Mouse (Mus musculus): ENCODE results near the gene Mapk12.

Gene Mapk12

GRCm38 (mm10) chr15:89140659-89141252, at the start of gene Mapk12:
TSS of gene Mapk12 (minus strand) at chr15:89140703.
- peak; percentile 80 for DNase-seq (ENCODE audit: extremely low spot score)

DNA sequence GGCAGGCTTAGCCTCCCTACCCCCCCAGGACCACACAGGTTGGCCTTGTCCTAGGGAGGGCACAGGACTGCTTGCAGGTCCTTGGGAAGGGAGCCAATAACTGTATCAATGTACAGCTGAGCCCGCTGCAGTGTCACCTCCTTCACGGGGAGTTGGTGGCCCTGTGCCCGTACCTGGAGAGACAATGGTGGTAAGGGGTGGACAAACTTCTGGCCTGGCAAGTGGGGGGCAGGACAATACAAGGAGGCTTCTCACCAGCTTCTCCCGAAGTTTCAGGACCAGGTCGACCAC, 44.4 kb upstream of the Mapk12 start:
- DNase-seq (ENCODE audit: extremely low spot score), result no peak

- no peak for DNase-seq (ENCODE audit: extremely low spot score)
These were observed 43.8 kb upstream of the Mapk12 start for GRCm38 (mm10) chr15:89184141-89184936.

DNA sequence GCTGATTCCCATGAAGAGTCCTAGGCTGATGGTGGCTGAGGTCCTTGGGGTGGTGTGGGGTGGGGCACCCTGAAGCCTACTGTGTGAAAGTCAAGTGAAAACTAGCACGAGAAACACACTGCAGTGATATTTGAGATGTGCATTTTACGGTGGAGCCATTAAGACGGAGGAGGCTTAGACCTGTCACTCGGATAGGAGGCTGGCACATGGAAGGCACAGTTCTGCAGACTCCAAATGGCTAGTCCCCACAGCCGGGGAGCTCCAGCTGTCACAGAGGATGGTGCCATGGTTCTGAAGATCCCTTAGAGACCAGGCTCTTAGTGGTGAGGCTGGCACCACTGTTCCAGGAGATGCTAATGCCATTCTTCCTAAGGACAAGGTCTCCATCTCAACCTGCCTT, 42.3 kb upstream of the Mapk12 start:
- no peak for DNase-seq (ENCODE audit: extremely low spot score)

- peak; percentile 56 for DNase-seq (ENCODE audit: extremely low spot score)
These were observed 41.8 kb upstream of the Mapk12 start for GRCm38 (mm10) chr15:89182328-89182741.

DNA sequence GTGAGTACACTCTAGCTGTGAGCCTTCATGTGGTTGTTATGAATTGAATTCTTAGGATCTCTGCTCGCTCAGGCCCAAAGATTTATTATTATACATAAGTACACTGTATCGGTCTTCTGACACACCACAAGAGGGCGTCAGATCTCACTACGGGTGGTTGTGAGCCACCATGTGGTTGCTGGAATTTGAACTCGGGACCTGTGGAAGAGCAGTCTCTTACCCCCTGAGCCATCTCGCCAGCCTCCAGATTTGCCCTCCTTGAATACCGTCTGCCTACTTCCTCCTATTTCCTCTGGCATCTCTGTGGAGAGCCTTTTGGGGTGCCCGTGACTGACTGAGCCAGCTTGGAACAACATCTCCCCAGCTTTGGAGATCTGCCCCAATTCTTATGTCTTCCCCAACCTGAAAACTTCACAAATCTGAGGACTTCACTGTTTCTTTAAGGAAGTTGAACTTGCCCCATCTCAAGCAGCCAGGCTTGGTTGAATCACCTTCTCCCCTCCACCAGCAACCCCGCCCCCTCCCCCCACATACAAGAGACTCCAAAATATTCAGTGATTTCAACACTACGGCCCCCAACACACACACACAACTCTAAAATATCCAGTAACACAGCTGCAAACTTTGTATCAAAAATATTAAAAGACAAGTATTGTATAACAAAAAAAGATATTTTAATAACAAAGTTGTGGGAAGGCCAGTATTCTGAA, 41.2 kb upstream of the Mapk12 start:
- peak; percentile 17 for DNase-seq (ENCODE audit: extremely low spot score)

DNA sequence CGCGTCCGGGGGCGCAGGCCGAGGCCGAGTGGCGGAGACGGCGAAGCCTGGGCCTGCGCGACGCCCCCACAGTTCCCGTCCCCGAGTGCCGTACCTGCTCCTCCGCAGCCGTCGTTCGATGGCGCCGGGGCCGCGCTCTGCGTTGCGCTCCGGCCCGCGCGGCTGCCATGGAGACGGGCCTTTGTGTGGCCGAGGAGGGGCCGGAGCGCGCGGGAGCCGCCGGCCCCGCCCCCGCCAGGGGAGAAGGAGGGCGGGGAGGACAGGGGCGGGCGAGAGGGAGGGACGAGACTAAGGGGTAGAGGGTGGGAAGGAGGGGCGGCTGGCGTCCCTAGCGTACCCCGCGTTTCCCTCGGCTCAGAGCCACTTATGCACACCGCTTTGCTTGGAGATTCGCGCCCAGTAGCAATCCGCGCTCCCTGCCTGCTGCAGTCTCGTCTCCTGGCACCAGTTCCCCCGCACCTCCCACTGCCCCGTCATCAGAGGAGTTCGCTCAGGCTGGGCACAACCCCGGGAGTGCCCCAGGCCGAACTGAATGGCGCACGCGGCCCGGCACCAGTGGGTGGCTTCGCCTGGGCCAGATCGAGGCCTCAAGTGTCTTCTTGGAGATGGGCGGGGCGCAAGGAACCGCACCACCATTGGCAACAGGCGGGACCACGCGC, 40.2 kb upstream of the Mapk12 start, which contains the start of gene Plxnb2:
TSS of gene Plxnb2 (minus strand) at position 218 of the 659 bp plus-strand sequence.
- DNase-seq (ENCODE audit: extremely low spot score), result peak; percentile 92

GRCm38 (mm10) chr15:89180081-89180541, 39.6 kb upstream of the Mapk12 start:
- no peak for DNase-seq (ENCODE audit: extremely low spot score)

- no peak for DNase-seq (ENCODE audit: extremely low spot score)
These were observed 39.1 kb upstream of the Mapk12 start for GRCm38 (mm10) chr15:89179630-89179964.

DNA sequence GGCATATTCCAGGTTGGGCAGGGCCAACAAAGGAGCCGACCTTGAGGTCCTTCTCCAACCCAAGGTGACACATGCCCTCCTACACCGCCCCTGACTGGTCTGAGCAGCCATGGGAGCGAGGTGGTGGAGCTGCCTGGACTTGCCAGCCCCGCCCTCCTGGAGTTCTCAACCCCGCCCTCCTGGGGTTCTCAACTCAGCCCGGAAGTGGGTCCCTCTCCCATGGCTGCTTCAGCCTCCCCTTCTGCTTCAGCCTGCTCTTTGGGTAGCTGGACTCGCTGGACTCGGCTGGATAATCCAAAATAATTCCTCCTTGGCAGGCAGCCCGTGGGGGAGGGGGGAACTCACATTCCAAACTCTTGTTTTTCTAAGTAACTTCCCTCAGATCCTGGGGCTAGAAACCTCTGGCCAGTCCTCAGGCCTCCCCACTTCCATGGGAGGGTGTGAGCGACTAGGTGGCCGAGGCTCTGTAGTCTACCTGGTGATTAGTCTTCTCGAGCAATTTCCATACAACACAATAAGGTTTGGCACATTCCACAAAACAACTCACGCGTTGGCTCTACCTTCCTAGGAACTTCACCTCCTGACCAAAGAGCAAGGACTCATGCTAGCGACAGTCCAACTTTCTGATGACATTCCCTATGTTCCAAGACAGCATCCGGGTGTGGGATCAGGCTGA, 38.6 kb upstream of the Mapk12 start:
- DNase-seq (ENCODE audit: extremely low spot score), result peak; percentile 66

DNA sequence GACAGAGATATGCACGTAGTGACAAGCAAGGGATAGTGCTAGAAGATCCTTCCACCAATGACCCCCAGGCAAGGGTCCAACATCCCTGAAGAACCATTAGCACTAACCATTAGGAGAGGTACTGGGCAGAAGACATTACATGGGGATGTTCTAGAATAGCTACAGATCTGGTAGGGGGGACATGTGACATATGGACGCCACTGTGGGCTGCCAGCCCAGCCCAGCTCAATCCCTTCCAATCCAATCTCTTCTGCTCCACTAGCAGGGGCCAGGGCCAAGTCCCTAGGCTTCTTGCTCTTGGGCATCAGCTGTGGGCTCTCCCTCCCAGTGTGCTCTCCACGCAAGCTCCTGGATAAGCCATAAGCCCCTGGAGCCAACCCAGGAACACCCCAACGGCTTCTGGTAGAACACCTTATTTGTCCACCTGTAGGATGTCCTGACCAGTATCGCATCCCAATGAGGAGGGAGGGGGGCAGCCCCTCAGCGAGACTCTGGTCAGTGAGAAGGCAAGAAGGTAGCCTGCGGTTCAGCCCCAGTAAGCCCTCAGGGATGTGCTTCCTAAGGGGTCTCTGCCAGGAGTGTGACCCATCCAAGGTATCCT, 37.9 kb upstream of the Mapk12 start:
- no peak for DNase-seq (ENCODE audit: extremely low spot score)

DNA sequence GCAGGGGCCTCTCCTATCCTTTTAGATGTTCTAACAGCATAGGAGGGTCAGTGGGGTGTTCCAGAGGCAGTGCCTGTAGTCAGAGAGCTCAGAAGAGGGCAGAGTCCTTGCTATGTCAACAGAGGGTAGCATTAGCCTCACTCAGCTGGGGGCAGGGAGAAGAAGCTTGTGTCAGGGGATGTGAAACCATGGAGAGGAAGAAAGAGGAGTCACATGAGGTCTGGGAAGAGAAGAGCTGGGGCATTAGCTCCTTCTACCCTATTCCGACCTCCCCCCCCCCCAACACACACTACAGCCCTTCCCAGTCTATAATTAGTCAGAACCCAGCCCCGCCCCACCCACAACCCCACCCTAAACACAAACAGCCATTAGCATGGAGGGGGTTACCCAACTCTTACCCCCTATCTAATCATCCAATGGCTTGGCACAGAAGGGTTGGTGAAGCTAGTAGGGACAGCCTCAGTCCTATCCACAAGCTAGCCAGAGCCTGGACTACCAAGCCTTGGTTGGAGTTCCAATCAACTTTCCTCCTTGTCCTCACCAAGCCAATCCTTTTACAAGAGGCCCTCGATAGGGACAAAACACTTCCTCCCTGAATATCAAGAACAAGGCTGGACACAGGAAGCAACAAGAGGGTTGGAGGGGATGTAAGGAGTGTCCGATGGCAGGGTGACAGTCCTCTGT, 37.2 kb upstream of the Mapk12 start:
- no peak for DNase-seq (ENCODE audit: extremely low spot score)

DNA sequence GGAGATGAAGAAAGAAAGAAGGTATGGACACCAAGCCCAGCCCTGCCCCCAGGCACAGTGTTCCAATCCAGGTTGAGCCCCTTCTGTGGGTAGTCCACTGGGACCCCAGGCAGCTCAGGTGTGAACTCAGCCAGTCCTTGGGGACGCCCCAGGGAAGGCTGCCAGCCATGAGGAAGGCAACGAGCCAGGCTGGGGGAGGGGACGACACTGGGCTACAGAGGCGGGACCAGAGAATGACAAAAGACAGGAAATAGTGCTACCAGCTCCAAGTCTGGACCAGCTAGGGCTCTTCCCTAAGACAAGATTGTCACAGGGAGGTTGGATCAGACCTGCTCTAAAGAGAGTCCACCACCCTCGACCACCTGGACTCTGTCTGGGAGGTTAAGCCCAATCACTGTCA, 36.6 kb upstream of the Mapk12 start:
- no peak for DNase-seq (ENCODE audit: extremely low spot score)

DNA sequence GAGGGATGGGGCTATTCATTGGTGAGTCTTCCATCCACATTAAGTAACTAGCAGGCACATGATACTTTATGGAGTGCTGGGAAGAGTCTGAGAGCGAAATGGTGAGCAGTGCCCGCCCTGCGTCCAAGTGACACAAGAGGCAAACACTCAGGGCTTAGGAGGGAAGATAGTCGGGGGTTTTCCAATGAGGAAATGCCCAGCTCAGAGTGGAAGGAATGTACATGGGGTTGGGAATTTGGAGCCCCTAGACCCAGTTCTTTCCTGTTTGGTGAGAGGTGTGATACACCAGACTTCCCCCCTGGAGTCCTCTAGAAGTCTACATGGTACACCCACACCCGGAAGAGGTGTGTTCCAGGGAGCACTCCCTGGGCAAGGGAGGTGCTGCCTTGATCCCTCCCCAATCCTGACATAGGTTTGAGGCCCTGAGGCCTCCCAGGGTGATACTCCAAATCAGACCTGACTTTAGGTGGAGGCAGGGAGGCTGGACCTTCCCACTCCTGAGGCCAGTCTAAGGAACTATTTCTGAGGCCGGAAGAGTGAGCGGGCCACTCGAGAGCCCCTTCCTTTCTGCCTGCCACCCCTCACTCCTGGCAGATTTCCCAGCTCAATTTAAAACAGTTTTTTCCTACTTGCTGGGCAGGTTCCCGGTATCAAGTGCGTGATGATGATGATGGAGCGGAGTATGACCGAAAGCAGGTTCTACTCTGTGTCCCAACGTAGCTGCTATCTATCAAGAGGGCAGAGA, 35.1 kb upstream of the Mapk12 start:
- DNase-seq (ENCODE audit: extremely low spot score), result no peak

GRCm38 (mm10) chr15:89174889-89175339, 34.4 kb upstream of the Mapk12 start:
- no peak for DNase-seq (ENCODE audit: extremely low spot score)

- peak; percentile 84 for DNase-seq (ENCODE audit: extremely low spot score)
These were observed 33.4 kb upstream of the Mapk12 start for GRCm38 (mm10) chr15:89173906-89174214.

- DNase-seq (ENCODE audit: extremely low spot score), result peak; percentile 54
These were observed 32.8 kb upstream of the Mapk12 start for GRCm38 (mm10) chr15:89173024-89173905.

DNA sequence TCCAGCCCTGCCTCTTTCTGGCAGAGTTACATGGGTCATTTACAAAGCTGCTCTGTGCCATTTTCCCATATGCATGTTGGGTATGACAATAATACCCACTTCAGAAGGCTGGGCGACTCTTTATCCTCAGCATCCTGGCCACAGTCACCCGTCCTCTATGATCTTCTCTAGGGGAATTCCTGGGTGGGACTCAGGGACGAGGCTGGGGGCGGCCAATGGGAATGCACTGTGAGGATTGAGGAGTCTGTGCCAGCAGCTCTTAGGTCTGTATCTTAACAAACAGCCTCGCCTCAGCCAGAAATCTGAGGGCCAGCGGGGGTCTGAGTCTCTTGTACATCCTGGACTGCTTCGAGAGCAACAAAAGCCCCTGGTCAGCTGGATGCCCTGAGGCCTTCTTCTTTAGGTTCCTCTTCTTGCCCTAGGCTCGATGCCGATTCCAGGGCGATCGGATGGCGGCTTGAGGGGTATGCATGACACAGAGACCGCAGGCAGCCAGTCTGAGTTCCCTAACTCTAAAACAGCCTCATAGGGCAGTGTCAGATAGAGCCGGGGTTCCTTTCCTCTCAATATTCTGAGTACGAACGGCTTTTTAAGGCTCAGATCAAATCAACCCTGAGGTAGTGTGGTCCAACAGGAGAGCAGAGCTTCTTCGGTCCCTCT, 31.9 kb upstream of the Mapk12 start:
- DNase-seq (ENCODE audit: extremely low spot score), result no peak
